Mouse (Mus musculus): Measurements from ENCODE around the gene Lrba. TPM values are rescaled to one million over a fixed set of nuclear protein-coding genes. Genes with fewer than 3 reads are reported as not detected.

Gene Lrba
- polyA plus RNA-seq (2015; fragmentation: Nextera tagmentation; extraction: Ambion mirVana), result 7.5 and 7.6 TPM in 2 replicates

DNA sequence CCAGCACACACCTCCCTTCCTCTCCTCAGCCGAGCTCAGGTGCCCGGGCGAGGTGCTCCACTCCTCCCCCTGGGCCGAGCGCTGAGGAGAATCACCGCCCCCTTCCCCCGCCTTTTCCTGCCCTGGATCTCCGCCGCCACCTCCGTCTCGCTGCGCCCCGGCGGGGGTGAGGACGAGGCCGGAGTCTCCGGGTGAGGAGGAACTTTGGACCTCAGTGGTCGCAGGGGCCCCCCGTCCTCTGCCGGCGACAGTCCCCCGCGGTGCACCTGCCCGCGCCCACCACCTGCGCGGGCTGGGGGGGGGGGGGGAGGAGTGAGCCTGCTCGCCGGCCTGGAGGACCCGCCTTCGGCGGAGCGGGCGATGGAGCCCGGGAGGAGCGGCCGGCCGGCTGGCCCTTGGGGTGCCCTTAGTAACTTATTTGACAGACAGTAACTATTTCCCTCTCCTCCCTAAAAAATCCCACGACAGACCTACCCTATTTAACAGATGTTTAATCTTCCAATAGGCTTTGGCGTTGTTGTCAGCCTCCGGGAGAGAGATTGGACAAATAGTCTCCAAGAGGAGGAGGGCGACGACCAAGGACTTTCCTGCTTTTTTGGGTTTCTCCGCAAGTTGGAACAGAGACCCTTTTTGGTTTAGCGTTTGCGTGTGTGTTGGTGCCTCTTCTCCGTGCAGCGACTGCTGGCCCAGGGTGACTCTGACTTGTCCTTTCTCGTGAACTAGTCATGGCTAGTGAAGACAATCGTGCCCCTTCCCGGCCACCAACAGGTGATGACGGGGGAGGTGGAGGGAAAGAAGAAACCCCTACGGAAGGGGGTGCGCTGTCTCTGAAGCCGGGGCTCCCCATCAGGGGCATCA, at the start of gene Lrba:
TSS of gene Lrba (plus strand) at position 117 of the 858 bp plus-strand sequence.
- WGBS, result under 1% methylated on average over 52 of the region's 55 CpGs

DNA sequence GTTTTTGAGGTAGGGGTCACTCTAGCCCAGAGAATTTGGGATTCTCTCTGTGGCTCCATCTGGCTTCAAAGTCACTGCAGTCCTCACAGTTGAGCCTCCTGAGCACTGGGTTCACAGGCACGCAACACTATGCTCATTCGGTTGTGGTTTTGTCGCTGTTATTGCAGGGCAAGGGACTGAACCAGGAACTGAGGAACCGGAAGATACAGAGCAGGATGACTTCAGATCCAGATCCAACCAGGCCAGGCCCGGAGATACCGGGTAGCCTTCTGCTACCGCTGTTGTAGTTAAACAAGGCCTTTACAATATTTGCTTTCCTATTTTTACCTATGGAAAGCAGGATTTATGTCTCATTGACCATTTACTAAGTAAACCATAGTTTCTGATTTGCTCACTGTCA, 44.8 kb upstream of the Lrba start:
- Histone ChIP-seq H3K4me1 (replicated peaks) (no peaks in the 10 kb centered on the region), H3K4me3 (no peak overlapping the region), H3K27me3 (no peaks in the 10 kb centered on the region), H3K9ac (no peak overlapping the region), H3K27ac (no peak overlapping the region), H3K9me3 (no peaks in the 10 kb centered on the region), H3K4me2 (no peak overlapping the region), H3K36me3 (no peaks in the 10 kb centered on the region)
- no peak for ATAC-seq (ENCODE audit: low FRiP score)
- 93% methylated on average over 7 of the region's 7 CpGs for WGBS

More for the DNA sequence above, at the start of gene Lrba:
- Histone ChIP-seq H3K4me3 (peak within 1 kb of the TSS; percentile 85), H3K9ac (peak within 1 kb of the TSS; percentile 88), H3K27ac (peak within 1 kb of the TSS; percentile 95), H3K4me2 (peak within 1 kb of the TSS; percentile 67), H3K27me3 (no peaks in the 10 kb centered on the region), H3K36me3 (peaks cover 4% of the 10 kb centered on the region), H3K9me3 (no peaks in the 10 kb centered on the region), H3K4me1 (replicated peaks) (peaks cover 12% of the 10 kb centered on the region)
- peak; percentile 85 for ATAC-seq (ENCODE audit: low FRiP score)

DNA sequence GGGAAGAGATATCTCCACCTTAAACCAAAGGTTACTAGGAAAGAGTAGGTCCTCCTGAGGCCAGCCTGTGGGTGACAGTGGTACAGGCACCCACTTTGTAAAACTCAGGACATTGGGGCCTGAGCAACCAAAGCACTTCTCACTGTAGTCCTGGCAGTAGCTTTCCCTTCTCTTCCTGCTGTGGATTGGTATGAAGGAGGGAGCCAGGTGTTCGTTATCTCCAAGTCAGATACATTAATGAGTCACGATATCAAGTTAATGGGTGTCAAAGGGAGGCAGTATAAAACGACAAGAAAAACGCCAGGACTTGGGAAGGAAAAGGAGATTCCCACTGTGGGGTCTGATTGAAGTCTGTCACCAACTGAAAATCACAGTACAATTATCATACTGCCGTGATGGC, 43.4 kb upstream of the Lrba start:
- Histone ChIP-seq H3K9me3 (no peaks in the 10 kb centered on the region), H3K4me3 (no peak overlapping the region), H3K9ac (no peak overlapping the region), H3K36me3 (no peaks in the 10 kb centered on the region), H3K27me3 (no peaks in the 10 kb centered on the region), H3K27ac (no peak overlapping the region), H3K4me2 (no peak overlapping the region), H3K4me1 (replicated peaks) (no peaks in the 10 kb centered on the region)
- 60% methylated on average over 5 of the region's 5 CpGs for WGBS
- ATAC-seq (ENCODE audit: low FRiP score), result no peak

DNA sequence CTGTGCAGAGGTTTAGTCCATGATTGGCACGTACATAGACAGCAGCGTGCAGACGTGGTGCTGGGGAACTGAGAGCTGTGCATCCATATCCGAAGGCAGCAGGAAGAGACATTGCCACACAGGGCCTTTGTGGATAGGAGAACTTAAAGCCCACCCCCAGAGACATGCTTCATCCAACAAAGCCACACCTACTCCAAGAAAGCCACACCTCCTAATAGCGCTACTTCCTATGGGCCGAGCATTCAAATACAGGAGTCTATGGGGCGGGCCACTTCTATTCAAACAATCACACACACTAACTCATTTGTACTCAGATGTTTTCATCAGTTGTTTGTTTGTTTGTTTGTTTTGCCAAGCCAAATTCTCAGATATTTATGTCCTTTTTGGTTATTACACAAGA, 39.9 kb upstream of the Lrba start:
- H3K9me3 ChIP-seq, result no peaks in the 10 kb centered on the region
- 90% methylated on average over 7 of the region's 7 CpGs for WGBS
- H3K4me1 ChIP-seq (replicated peaks), result no peaks in the 10 kb centered on the region
- ATAC-seq (ENCODE audit: low FRiP score), result no peak
- no peaks in the 10 kb centered on the region for H3K36me3 ChIP-seq
- H3K4me2 ChIP-seq, result no peak overlapping the region
- no peak overlapping the region for H3K4me3 ChIP-seq
- H3K27me3 ChIP-seq, result no peaks in the 10 kb centered on the region
- H3K9ac ChIP-seq, result no peak overlapping the region
- no peak overlapping the region for H3K27ac ChIP-seq

DNA sequence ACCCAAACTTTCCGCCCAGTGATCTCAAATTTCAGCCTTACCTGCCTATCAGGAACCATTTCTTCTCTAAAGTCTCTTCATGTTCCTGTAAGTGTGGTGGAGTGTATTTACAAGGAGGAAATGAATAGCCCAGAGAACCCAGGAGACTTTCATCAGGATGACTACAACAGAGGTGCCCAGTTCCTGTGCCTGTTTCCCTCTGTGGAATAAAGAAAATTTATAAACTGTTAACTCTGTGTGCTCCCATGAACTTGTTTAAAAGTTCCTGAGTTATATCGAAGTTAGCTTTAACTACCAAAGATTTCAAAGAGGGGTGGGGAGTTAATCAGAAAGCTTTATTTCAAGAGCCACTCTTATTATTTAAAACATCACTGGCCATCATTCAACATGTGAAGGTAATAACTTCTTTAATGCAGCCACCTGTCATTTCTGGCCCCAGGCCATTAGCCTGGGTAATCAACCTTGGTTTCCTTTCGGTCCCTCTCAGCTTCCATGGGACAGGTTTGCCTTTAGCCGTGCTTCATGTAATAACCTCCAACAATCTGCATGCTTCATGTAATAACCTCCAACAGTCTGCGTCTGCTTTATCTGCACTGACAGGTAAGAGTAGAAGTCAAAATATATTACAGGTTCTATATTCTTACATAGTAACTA, 36.6 kb upstream of the Lrba start:
- no peak for ATAC-seq (ENCODE audit: low FRiP score)
- WGBS, result 79% methylated on average over 5 of the region's 5 CpGs
- H3K27me3 ChIP-seq, result no peaks in the 10 kb centered on the region

DNA sequence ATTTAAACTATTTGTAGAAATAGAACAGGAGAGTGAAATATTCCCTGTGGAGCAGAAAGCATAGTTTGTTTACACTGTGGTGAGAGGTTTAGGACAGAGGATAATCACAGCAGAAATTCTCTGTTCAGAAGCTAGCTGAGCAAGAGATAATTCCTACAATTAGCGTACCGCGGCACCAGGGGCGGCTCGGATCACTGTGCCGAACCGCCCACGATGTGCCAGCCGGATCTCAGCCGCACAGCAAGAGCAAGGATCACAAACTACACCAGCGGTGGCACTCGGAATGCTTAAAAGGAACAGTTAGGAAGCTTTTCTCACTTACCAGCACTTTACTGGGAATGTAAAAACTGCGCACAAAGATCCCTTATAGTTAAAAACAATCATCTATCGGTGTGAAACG, 28.5 kb upstream of the Lrba start:
- H3K36me3 ChIP-seq, result no peaks in the 10 kb centered on the region
- 63% methylated on average over 15 of the region's 15 CpGs for WGBS
- H3K4me3 ChIP-seq, result no peak overlapping the region
- no peak overlapping the region for H3K4me2 ChIP-seq
- no peak for ATAC-seq (ENCODE audit: low FRiP score)
- no peaks in the 10 kb centered on the region for H3K4me1 ChIP-seq (replicated peaks)
- H3K27ac ChIP-seq, result no peak overlapping the region
- H3K9ac ChIP-seq, result no peak overlapping the region
- H3K27me3 ChIP-seq, result no peaks in the 10 kb centered on the region
- no peaks in the 10 kb centered on the region for H3K9me3 ChIP-seq

More for the DNA sequence above, 36.6 kb upstream of the Lrba start:
- H3K9me3 ChIP-seq, result no peaks in the 10 kb centered on the region
- no peak overlapping the region for H3K4me3 ChIP-seq
- no peak overlapping the region for H3K9ac ChIP-seq
- no peaks in the 10 kb centered on the region for H3K36me3 ChIP-seq
- H3K27ac ChIP-seq, result no peak overlapping the region
- no peak overlapping the region for H3K4me2 ChIP-seq
- H3K4me1 ChIP-seq (replicated peaks), result no peaks in the 10 kb centered on the region

DNA sequence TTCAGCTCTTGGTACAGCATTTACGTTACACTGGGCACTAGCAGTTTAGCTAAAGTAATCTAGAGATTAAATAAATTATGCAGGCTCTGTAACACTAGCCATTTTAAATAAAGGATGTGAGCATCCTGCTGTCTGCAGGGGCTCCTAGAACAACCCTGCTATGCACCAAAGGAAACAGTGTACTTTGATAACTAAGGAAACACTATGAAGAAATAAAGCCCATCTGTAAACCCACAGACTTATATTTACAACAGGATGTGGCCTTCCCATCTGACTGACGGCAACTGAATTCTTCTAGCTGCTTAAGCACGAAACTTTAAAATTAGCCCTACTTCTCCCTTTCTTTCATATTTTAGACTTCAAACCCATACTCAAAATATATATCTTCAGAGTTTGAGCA, 28.0 kb upstream of the Lrba start:
- H3K27ac ChIP-seq, result no peak overlapping the region
- H3K4me3 ChIP-seq, result no peak overlapping the region
- ATAC-seq (ENCODE audit: low FRiP score), result no peak
- no peaks in the 10 kb centered on the region for H3K36me3 ChIP-seq
- no peak overlapping the region for H3K4me2 ChIP-seq
- 71% methylated on average over 3 of the region's 3 CpGs for WGBS
- no peaks in the 10 kb centered on the region for H3K27me3 ChIP-seq
- no peaks in the 10 kb centered on the region for H3K9me3 ChIP-seq
- H3K9ac ChIP-seq, result no peak overlapping the region
- no peaks in the 10 kb centered on the region for H3K4me1 ChIP-seq (replicated peaks)

DNA sequence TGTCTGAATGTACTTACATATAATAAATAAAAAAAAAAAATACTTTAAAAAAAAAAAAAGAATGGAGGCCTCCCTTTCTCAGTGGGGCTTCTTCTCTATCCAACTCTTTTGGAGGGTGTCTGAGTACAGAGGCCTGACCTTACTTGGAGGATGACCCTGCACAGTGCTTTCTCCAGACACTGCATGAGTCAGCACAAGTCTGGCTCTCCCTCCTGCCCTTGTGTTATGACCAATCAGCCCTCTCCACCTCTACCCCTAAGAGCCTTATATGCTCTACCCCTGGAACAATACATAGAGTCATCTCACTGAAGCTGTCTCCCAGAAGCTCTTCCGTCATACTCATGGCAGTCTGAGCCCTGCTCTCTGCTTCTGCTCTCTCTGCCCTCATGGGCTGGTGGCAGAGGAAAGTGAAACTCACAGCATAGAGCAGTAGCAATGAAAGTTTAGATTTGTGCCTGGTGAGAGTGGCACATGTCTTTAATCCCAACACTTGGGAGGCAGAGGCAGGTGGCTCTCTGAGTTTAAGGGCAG, 22.8 kb upstream of the Lrba start:
- Histone ChIP-seq H3K36me3 (no peaks in the 10 kb centered on the region), H3K9me3 (no peaks in the 10 kb centered on the region), H3K9ac (no peak overlapping the region), H3K27me3 (no peaks in the 10 kb centered on the region), H3K4me3 (no peak overlapping the region), H3K4me2 (no peak overlapping the region), H3K27ac (no peak overlapping the region), H3K4me1 (replicated peaks) (no peaks in the 10 kb centered on the region)
- no peak for ATAC-seq (ENCODE audit: low FRiP score)
- WGBS, result 100% methylated on average over 1 of the region's 1 CpGs

DNA sequence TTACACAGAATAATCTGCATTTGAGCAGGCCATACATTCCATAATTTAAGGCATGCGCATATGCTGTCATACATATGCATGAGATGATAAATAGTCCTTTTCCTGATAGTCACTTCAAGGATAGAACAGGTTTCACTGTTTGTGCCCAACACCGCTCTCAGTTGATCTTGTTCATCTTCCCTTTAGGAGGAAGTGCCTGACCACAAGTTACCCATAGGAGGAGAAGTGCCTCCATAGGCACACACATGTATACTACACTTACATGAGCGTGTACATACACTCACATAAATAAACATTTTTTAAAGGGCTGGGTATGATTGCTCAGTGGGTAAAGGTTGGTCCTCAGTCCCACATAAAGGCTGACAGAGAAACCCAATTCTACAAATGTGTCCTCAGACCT, 22.0 kb upstream of the Lrba start:
- WGBS, result 83% methylated on average over 3 of the region's 3 CpGs
- ATAC-seq (ENCODE audit: low FRiP score), result no peak
- Histone ChIP-seq H3K27ac (no peak overlapping the region), H3K4me1 (replicated peaks) (no peaks in the 10 kb centered on the region), H3K27me3 (no peaks in the 10 kb centered on the region), H3K4me3 (no peak overlapping the region), H3K9me3 (no peaks in the 10 kb centered on the region), H3K9ac (no peak overlapping the region), H3K36me3 (no peaks in the 10 kb centered on the region), H3K4me2 (no peak overlapping the region)

DNA sequence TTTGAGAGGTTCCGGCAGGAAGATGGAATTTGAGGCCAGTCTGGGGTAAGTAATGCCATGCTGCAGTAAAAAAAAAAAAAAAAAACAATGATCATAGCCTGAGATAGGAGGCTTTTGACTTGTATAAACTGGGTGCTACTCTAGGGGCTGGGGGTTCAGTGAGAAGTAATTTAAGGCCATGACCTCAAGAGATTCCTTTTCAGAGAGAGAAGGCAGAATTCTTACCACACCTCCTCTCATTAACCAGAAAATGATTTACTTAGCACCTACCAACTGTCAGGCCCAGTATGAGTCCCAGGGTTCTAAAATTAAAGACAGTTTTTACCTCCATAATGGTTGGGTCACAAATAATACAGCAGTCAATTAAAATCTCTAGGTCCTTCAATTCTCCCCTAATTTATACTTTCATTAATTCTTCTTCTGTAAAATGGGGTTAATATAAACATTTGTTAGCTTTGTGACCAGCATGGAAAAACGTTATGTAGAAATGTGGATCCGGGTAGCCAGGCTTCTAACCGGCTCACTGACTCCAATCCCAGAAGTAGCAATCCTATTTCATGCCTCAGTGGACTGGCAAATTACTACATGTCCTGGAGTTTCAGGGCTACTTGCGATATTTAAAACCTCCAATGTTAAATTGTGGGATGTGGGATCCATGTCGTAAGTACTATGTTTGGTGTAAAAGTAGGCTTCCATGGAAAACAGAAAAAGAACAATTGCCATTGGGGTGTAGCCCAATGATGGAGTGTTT, 19.7 kb upstream of the Lrba start:
- 63% methylated on average over 6 of the region's 6 CpGs for WGBS
- Histone ChIP-seq H3K4me1 (replicated peaks) (no peaks in the 10 kb centered on the region), H3K9me3 (no peaks in the 10 kb centered on the region), H3K27me3 (no peaks in the 10 kb centered on the region), H3K4me2 (no peak overlapping the region), H3K9ac (no peak overlapping the region), H3K27ac (no peak overlapping the region), H3K36me3 (no peaks in the 10 kb centered on the region), H3K4me3 (no peak overlapping the region)
- no peak for ATAC-seq (ENCODE audit: low FRiP score)

DNA sequence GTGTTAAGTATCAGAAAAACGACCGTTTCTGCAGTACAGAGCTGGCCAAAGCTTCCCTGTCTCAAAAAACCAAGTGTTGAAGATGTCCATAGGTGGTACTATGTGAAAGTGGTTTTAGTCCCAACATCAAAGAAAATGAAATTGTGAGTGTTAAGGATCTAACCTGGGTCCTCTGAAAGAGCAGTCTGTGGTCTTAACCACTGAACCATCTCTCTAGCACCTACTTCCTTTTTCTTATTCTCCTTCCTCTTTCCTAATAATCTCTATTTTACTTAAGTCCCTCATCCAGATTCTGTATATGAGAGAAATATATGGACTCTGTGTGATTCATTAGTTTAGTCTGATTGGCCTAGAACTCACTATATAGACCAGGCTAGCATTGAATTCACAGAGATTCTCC, 17.9 kb upstream of the Lrba start:
- Histone ChIP-seq H3K4me1 (replicated peaks) (no peaks in the 10 kb centered on the region), H3K27ac (no peak overlapping the region), H3K27me3 (no peaks in the 10 kb centered on the region), H3K4me3 (no peak overlapping the region), H3K4me2 (no peak overlapping the region), H3K9ac (no peak overlapping the region), H3K9me3 (no peaks in the 10 kb centered on the region), H3K36me3 (no peaks in the 10 kb centered on the region)
- ATAC-seq (ENCODE audit: low FRiP score), result no peak
- 86% methylated on average over 2 of the region's 2 CpGs for WGBS

DNA sequence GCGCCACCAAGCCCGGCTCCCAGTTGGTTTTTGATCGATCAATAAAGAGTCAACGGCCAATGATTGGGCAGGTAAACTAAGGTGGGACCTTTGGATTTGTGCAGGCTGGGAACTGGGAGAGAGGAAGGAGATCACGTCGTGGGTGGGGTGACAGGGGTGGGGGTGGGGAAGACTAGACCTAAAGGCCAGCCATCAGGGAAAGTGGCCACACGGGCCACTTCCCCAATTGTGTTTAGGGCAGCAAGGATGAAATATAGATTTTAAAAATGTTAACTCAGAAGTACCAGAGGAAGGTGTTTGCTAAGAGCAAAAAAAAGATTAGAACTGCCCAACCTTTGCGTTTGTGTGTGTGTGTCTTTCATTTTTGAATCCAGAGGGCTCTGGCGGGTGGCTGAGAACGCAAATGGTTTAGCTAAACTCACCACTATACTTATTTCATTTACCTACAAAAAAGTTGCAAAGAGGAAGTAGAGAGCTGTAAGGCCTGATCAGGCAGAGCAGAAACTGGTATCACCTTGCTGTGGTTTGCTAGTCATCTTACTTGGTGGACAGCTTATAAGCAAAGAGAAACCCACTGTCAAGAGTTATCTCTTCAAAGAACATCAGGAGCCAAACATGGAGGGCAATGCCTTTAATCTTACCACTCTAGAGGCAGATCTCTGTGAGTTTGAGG, 14.1 kb upstream of the Lrba start:
- Histone ChIP-seq H3K4me2 (no peak overlapping the region), H3K4me1 (replicated peaks) (no peaks in the 10 kb centered on the region), H3K4me3 (no peak overlapping the region), H3K27me3 (no peaks in the 10 kb centered on the region), H3K9ac (no peak overlapping the region), H3K9me3 (no peaks in the 10 kb centered on the region), H3K27ac (no peak overlapping the region), H3K36me3 (no peaks in the 10 kb centered on the region)
- 94% methylated on average over 10 of the region's 10 CpGs for WGBS
- no peak for ATAC-seq (ENCODE audit: low FRiP score)

Data from hindbrain, embryonic 13.5 days (tissue).